Mouse (Mus musculus) thymus, postnatal 0 days (tissue): ENCODE measurements around the gene Lysmd4. TPM values are rescaled to one million over a fixed set of nuclear protein-coding genes. Genes with fewer than 3 reads are reported as not detected.

Source experiments
- DNase-seq: peaks from one replicate; pipeline ENCODE4 v3.0.0-alpha.2; 2015; ENCODE audit warnings: low spot score
- polyA plus RNA-seq: library from polyadenylated mRNA; unstranded; fragments of >200 nt; fragmentation: Nextera tagmentation; extraction: Ambion mirVana; gene quantifications from 2 replicates; pipeline ENCODE4 v1.2.1, GENCODE M21; 2015

Gene Lysmd4
- polyA plus RNA-seq, 1 experiment from 2014 or later, result 6.1 TPM

- DNase-seq, result no peak
Observed at GRCm38 (mm10) chr7:67342067-67342625, 119.8 kb downstream of the Lysmd4 start.

- no peak for DNase-seq
Observed at GRCm38 (mm10) chr7:67344443-67344842, 122.1 kb downstream of the Lysmd4 start.

- peak; percentile 42 for DNase-seq
Observed at GRCm38 (mm10) chr7:67352989-67353388, 130.6 kb downstream of the Lysmd4 start.

- DNase-seq, result peak; percentile 87
Observed at GRCm38 (mm10) chr7:67353667-67354066, 131.3 kb downstream of the Lysmd4 start.

GRCm38 (mm10) chr7:67355870-67356269, 133.5 kb downstream of the Lysmd4 start:
- DNase-seq, result peak; percentile 23

Other genes with a start within 250 kb of the Lysmd4 start
- 62.3 and 64.9 TPM in 2 replicates for gene Mef2a, start 150.3 kb downstream of the Lysmd4 start, polyA plus RNA-seq